Mouse (Mus musculus): ENCODE results near the gene Map3k19.

DNA sequence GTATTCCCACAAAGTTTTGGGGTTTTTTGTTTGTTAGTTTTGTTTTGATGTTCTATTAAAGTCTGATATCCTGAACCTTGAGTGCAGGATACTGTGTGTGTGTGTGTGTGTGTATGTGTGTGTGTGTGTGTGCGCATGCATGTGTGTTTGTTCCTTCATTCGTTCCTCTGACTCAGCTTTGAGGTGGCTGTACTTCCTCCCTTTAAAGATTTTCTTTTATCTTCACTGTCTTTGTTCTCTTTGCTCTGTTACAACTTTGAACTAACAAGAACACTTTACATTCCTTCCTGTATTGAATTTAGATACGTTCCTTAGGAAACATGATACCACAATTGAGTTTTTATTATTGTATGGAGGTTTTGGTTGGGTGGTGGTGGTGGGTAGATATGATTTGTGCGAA lies 58.5 kb downstream of the Map3k19 start:
- TF ChIP-seq CTCF (IDR thresholded peaks at IDR 0.05) = no peak
- no peak for TF ChIP-seq POLR2A (IDR thresholded peaks at IDR 0.05; ENCODE audit: insufficient read depth, low read depth, low read length)
- TF ChIP-seq EP300 (IDR thresholded peaks at IDR 0.05; ENCODE audit: insufficient read depth, low read depth, low read length) = no peak

Data from heart, adult 2 months (tissue).